Mouse (Mus musculus): Measurements from ENCODE around the gene Ilf3. TPM values are rescaled to one million over a fixed set of nuclear protein-coding genes. Genes with fewer than 3 reads are reported as not detected.

Gene Ilf3
- polyA plus RNA-seq, 1 experiment from 2014 or later: 85.3 TPM

- H3K36me3 ChIP-seq: peaks cover 29% of the 10 kb centered on the region
- H3K27me3 ChIP-seq (replicated peaks): no peaks in the 10 kb centered on the region
- H3K9ac ChIP-seq: no peak overlapping the region
- WGBS (ENCODE audit: insufficient replicate concordance): 13% methylated on average over 1 of the region's 1 CpGs
- no peak overlapping the region for H3K4me2 ChIP-seq
- no peaks in the 10 kb centered on the region for H3K9me3 ChIP-seq (replicated peaks)
- H3K4me1 ChIP-seq: peaks cover 46% of the 10 kb centered on the region
- no peak overlapping the region for H3K27ac ChIP-seq
- ATAC-seq: no peak
- H3K4me3 ChIP-seq: no peak overlapping the region
Observed at GRCm38 (mm10) chr9:21372508-21372907, 4.8 kb downstream of the Ilf3 start.

GRCm38 (mm10) chr9:21379195-21379594, 11.5 kb downstream of the Ilf3 start:
- Histone ChIP-seq H3K4me1 (peaks cover 64% of the 10 kb centered on the region), H3K9ac (peak overlapping the region; percentile 27; the same call in 1 of the 2 replicates), H3K36me3 (peaks cover 42% of the 10 kb centered on the region), H3K4me3 (no peak overlapping the region), H3K27me3 (replicated peaks) (no peaks in the 10 kb centered on the region), H3K4me2 (peak overlapping the region; percentile 34), H3K9me3 (replicated peaks) (no peaks in the 10 kb centered on the region), H3K27ac (0 out of 2 replicates have a peak overlapping the region, but pooled peaks have one; percentile 4)
- ATAC-seq: peak; percentile 76
- 39% methylated on average over 3 of the region's 3 CpGs for WGBS (ENCODE audit: insufficient replicate concordance)

- peaks cover 73% of the 10 kb centered on the region for H3K4me1 ChIP-seq
- ATAC-seq: no peak
- H3K36me3 ChIP-seq: peaks cover 43% of the 10 kb centered on the region
- no peaks in the 10 kb centered on the region for H3K9me3 ChIP-seq (replicated peaks)
- H3K27ac ChIP-seq: no peak overlapping the region
- H3K27me3 ChIP-seq (replicated peaks): no peaks in the 10 kb centered on the region
- H3K4me3 ChIP-seq: no peak overlapping the region
- no peak overlapping the region for H3K4me2 ChIP-seq
- H3K9ac ChIP-seq: no peak overlapping the region
Observed at GRCm38 (mm10) chr9:21380868-21381267, 13.2 kb downstream of the Ilf3 start.

GRCm38 (mm10) chr9:21383966-21384365, 16.3 kb downstream of the Ilf3 start:
- H3K27me3 ChIP-seq (replicated peaks): no peaks in the 10 kb centered on the region
- peak overlapping the region; percentile 37; the same call in 1 of the 2 replicates for H3K27ac ChIP-seq
- peak; percentile 42; the same call in 1 of the 2 replicates for ATAC-seq
- no peaks in the 10 kb centered on the region for H3K9me3 ChIP-seq (replicated peaks)
- H3K4me3 ChIP-seq: no peak overlapping the region
- peaks cover 61% of the 10 kb centered on the region for H3K36me3 ChIP-seq
- H3K4me2 ChIP-seq: no peak overlapping the region
- peaks cover 58% of the 10 kb centered on the region for H3K4me1 ChIP-seq
- no peak overlapping the region for H3K9ac ChIP-seq

- Histone ChIP-seq H3K27me3 (replicated peaks) (no peaks in the 10 kb centered on the region), H3K9me3 (replicated peaks) (no peaks in the 10 kb centered on the region), H3K4me1 (no peaks in the 10 kb centered on the region), H3K36me3 (peaks cover 97% of the 10 kb centered on the region), H3K9ac (no peak overlapping the region), H3K4me2 (no peak overlapping the region), H3K27ac (no peak overlapping the region), H3K4me3 (no peak overlapping the region)
- 84% methylated on average over 10 of the region's 10 CpGs for WGBS (ENCODE audit: insufficient replicate concordance)
- ATAC-seq: no peak
Observed at GRCm38 (mm10) chr9:21392646-21393175, 25.0 kb downstream of the Ilf3 start.

GRCm38 (mm10) chr9:21395692-21396091, 28.0 kb downstream of the Ilf3 start:
- WGBS (ENCODE audit: insufficient replicate concordance): 79% methylated on average over 3 of the region's 3 CpGs
- H3K4me1 ChIP-seq: no peaks in the 10 kb centered on the region

GRCm38 (mm10) chr9:21397170-21397569, 29.5 kb downstream of the Ilf3 start:
- Histone ChIP-seq H3K4me3 (no peak overlapping the region), H3K4me2 (no peak overlapping the region), H3K27ac (no peak overlapping the region), H3K9ac (no peak overlapping the region), H3K4me1 (no peaks in the 10 kb centered on the region), H3K36me3 (peaks cover 97% of the 10 kb centered on the region), H3K9me3 (replicated peaks) (no peaks in the 10 kb centered on the region), H3K27me3 (replicated peaks) (no peaks in the 10 kb centered on the region)
- no peak for ATAC-seq
- 88% methylated on average over 3 of the region's 3 CpGs for WGBS (ENCODE audit: insufficient replicate concordance)

More at GRCm38 (mm10) chr9:21395692-21396091, 28.0 kb downstream of the Ilf3 start:
- no peak overlapping the region for H3K4me2 ChIP-seq
- no peaks in the 10 kb centered on the region for H3K9me3 ChIP-seq (replicated peaks)
- no peak overlapping the region for H3K9ac ChIP-seq
- H3K4me3 ChIP-seq: no peak overlapping the region
- H3K36me3 ChIP-seq: peaks cover 98% of the 10 kb centered on the region
- ATAC-seq: no peak
- no peaks in the 10 kb centered on the region for H3K27me3 ChIP-seq (replicated peaks)
- H3K27ac ChIP-seq: no peak overlapping the region

- Histone ChIP-seq H3K4me1 (no peaks in the 10 kb centered on the region), H3K4me2 (no peak overlapping the region), H3K36me3 (peaks cover 97% of the 10 kb centered on the region), H3K4me3 (no peak overlapping the region), H3K27ac (no peak overlapping the region), H3K9me3 (replicated peaks) (no peaks in the 10 kb centered on the region), H3K9ac (no peak overlapping the region), H3K27me3 (replicated peaks) (no peaks in the 10 kb centered on the region)
- no peak for ATAC-seq
- 85% methylated on average over 9 of the region's 9 CpGs for WGBS (ENCODE audit: insufficient replicate concordance)
Observed at GRCm38 (mm10) chr9:21401042-21401441, 33.4 kb downstream of the Ilf3 start.

- WGBS (ENCODE audit: insufficient replicate concordance): 83% methylated on average over 11 of the region's 11 CpGs
- no peak for ATAC-seq
Observed at GRCm38 (mm10) chr9:21402764-21403253, 35.1 kb downstream of the Ilf3 start.

GRCm38 (mm10) chr9:21403745-21404144, 36.1 kb downstream of the Ilf3 start:
- 89% methylated on average over 5 of the region's 5 CpGs for WGBS (ENCODE audit: insufficient replicate concordance)
- Histone ChIP-seq H3K9me3 (replicated peaks) (no peaks in the 10 kb centered on the region), H3K4me2 (no peak overlapping the region), H3K9ac (no peak overlapping the region), H3K4me3 (no peak overlapping the region), H3K36me3 (peaks cover 81% of the 10 kb centered on the region), H3K27me3 (replicated peaks) (no peaks in the 10 kb centered on the region), H3K4me1 (no peaks in the 10 kb centered on the region), H3K27ac (no peak overlapping the region)
- peak; percentile 6; the same call in 1 of the 2 replicates for ATAC-seq

More at GRCm38 (mm10) chr9:21402764-21403253, 35.1 kb downstream of the Ilf3 start:
- Histone ChIP-seq H3K4me3 (no peak overlapping the region), H3K27ac (no peak overlapping the region), H3K9ac (no peak overlapping the region), H3K36me3 (peaks cover 90% of the 10 kb centered on the region), H3K4me2 (no peak overlapping the region), H3K27me3 (replicated peaks) (no peaks in the 10 kb centered on the region), H3K4me1 (no peaks in the 10 kb centered on the region), H3K9me3 (replicated peaks) (no peaks in the 10 kb centered on the region)

GRCm38 (mm10) chr9:21405525-21405924, 37.9 kb downstream of the Ilf3 start:
- Histone ChIP-seq H3K36me3 (peaks cover 63% of the 10 kb centered on the region), H3K4me3 (no peak overlapping the region), H3K4me1 (no peaks in the 10 kb centered on the region), H3K4me2 (no peak overlapping the region), H3K9me3 (replicated peaks) (no peaks in the 10 kb centered on the region), H3K9ac (no peak overlapping the region), H3K27ac (no peak overlapping the region), H3K27me3 (replicated peaks) (no peaks in the 10 kb centered on the region)
- 80% methylated on average over 4 of the region's 4 CpGs for WGBS (ENCODE audit: insufficient replicate concordance)
- ATAC-seq: no peak

- H3K4me1 ChIP-seq: peaks cover 18% of the 10 kb centered on the region
- H3K4me2 ChIP-seq: no peak overlapping the region
- H3K27me3 ChIP-seq (replicated peaks): no peaks in the 10 kb centered on the region
- H3K36me3 ChIP-seq: peaks cover 40% of the 10 kb centered on the region
- H3K4me3 ChIP-seq: no peak overlapping the region
- no peaks in the 10 kb centered on the region for H3K9me3 ChIP-seq (replicated peaks)
- no peak overlapping the region for H3K27ac ChIP-seq
- 31% methylated on average over 4 of the region's 4 CpGs for WGBS (ENCODE audit: insufficient replicate concordance)
- H3K9ac ChIP-seq: no peak overlapping the region
- ATAC-seq: no peak
Observed at GRCm38 (mm10) chr9:21407951-21408350, 40.3 kb downstream of the Ilf3 start.

- Histone ChIP-seq H3K27ac (no peak overlapping the region), H3K27me3 (replicated peaks) (no peaks in the 10 kb centered on the region), H3K9me3 (replicated peaks) (no peaks in the 10 kb centered on the region), H3K9ac (no peak overlapping the region), H3K4me3 (no peak overlapping the region), H3K4me1 (peaks cover 22% of the 10 kb centered on the region), H3K36me3 (peaks cover 34% of the 10 kb centered on the region), H3K4me2 (no peak overlapping the region)
- WGBS (ENCODE audit: insufficient replicate concordance): 64% methylated on average over 7 of the region's 7 CpGs
- ATAC-seq: no peak
Observed at GRCm38 (mm10) chr9:21408624-21409023, 41.0 kb downstream of the Ilf3 start.
